Mouse (Mus musculus) kidney, adult 2 months (tissue): ENCODE measurements around the gene Nectin1. TPM values are rescaled to one million over a fixed set of nuclear protein-coding genes. Genes with fewer than 3 reads are reported as not detected.

ENCODE experiments used
- DNase-seq: peaks from one replicate; pipeline ENCODE4 v3.0.0; 2021
- H3K27ac ChIP-seq: fragments of 200-500 bp; 2 replicates; pipeline ENCODE4 v1.5.1; 2012; ENCODE audit warnings: low read depth, low read length, control low read depth, inconsistent platforms; ENCODE audit not compliant: insufficient read depth
- H3K27me3 ChIP-seq: fragments of 200-500 bp; replicated peaks from 2 replicates; pipeline ENCODE4 v1.6.1; 2012; ENCODE audit warnings: mild to moderate bottlenecking, moderate library complexity, low read length, inconsistent platforms; ENCODE audit not compliant: control insufficient read depth, insufficient read depth
- H3K36me3 ChIP-seq: fragments of 200-500 bp; 2 replicates; pipeline ENCODE4 v1.6.1; 2012; ENCODE audit warnings: mild to moderate bottlenecking, moderate library complexity, low read length, inconsistent platforms; ENCODE audit not compliant: control insufficient read depth, insufficient read depth
- H3K4me1 ChIP-seq: fragments of 200-500 bp; 2 replicates; pipeline ENCODE4 v1.6.1; 2011; ENCODE audit warnings: low read length; ENCODE audit not compliant: control insufficient read depth, insufficient read depth
- H3K4me3 ChIP-seq: fragments of 200-500 bp; 2 replicates; pipeline ENCODE4 v1.5.1; 2011; ENCODE audit warnings: mild to moderate bottlenecking, low read depth, low read length, control low read depth; ENCODE audit not compliant: insufficient read depth
- CTCF ChIP-seq: fragments of 200-500 bp; conservative IDR thresholded peaks from 2 replicates; pipeline ENCODE4 v1.5.1; 2011; ENCODE audit warnings: low read depth, mild to moderate bottlenecking, control low read depth, low read length, moderate library complexity, mixed read lengths; ENCODE audit not compliant: insufficient read depth, insufficient read length
- POLR2A ChIP-seq: fragments of 200-500 bp; IDR thresholded peaks from one replicate; pipeline ENCODE4 v1.6.1; 2011; ENCODE audit warnings: low read depth, low read length, control low read depth
- WGBS: fragments of 180-500 bp; shearing (Covaris S2); methylation state at CpG from one replicate; pipeline ENCODE4 v1.1.7; 2018; 5-methylcytosine and 5-hydroxymethylcytosine counted together
- polyA plus RNA-seq: library from polyadenylated mRNA; depleted of rRNA; stranded (reverse); fragments of >200 nt; gene quantifications from 2 replicates; pipeline ENCODE4 v1.2.3, GENCODE M21; 2012

Nectin1 gene
- polyA plus RNA-seq, 1 experiment: 26.5 TPM

DNA sequence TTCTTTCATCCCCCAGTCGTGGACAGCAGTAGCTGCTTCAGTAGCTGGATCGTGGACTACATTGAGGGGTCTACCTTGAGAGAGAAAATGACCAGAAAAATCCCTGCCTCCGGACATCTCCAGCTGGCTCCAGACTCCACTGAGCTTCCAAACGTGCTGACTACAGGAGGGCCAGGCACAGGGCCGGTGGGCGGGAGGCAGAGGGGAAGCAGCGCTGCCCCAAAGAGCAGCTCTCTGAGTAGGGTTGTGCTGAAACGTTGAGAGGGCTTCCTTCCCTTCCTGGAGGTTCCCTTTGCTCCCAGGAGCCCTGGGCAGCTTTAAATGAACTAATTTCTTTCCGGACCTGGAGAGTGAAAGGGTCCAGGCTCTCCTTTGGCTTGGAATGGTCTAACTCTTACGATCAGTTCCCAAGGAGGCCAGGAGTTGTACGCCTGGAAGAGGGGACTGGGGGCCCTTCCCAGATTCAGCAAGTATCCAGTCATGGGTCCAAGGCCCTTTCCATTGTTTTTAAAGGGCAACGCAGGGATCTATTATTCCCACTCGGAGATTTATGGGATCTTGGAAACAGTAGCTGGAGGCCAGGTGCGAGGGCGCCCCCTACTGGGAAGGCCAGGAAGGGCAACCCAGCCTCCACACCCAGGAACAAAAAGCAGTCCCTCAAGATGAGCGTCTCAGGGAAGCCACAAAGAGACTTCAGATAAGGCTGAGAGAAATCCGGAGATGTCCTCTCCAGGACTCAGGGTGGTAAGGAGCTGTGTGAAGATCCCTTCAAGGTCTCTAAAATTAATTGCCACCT, 102.1 kb downstream of the Nectin1 start:
- no peaks in the 10 kb centered on the region for H3K36me3 ChIP-seq
- no peaks in the 10 kb centered on the region for H3K27me3 ChIP-seq
- WGBS: 14% methylated on average over 17 of the region's 17 CpGs
- H3K4me3 ChIP-seq: no peak overlapping the region
- H3K27ac ChIP-seq: no peak overlapping the region
- no peaks in the 10 kb centered on the region for H3K4me1 ChIP-seq
- DNase-seq: peak; percentile 28
- TF ChIP-seq CTCF (peak; percentile 77), POLR2A (no peak)

DNA sequence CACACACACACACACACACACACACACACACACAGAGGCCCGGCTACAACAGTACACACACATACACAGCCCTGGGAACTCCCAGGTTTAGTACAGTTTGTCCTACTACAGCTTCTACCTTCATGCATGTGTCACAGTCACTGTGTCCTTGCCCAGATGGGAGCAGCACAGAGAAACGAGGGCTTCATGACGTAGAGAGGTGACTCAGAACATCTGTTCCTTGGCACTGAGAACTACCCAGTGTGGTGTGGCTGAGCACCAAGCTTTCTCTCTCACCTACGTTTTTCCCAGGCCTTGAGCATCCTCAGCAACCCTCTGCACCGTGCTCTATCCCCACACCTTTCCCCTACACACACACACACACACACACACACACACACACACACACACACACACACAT, 104.1 kb downstream of the Nectin1 start:
- no peak overlapping the region for H3K4me3 ChIP-seq
- H3K27ac ChIP-seq: no peak overlapping the region
- H3K27me3 ChIP-seq: no peaks in the 10 kb centered on the region
- no peak for DNase-seq
- TF ChIP-seq POLR2A: no peak
- TF ChIP-seq CTCF: no peak
- 67% methylated on average over 5 of the region's 5 CpGs for WGBS
- H3K4me1 ChIP-seq: no peaks in the 10 kb centered on the region
- H3K36me3 ChIP-seq: no peaks in the 10 kb centered on the region

DNA sequence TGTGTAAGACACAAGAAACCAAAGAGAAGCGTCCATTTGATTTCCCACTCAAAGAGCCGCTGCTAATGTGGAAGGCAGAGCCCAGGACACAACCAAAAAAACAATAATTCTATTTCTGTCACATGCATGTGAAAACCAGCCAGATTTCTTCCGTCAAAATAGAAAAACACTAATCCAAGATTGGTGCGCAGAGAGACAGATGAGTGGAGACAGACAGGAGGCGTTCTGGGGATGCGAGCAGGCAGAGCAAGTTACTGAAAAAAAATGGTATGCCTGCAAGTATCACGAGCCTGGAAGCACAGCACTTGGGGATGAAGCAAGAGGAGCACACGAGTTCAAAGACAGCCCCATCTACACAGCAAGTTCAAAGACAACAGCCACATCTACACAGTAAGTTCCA, 106.5 kb downstream of the Nectin1 start:
- 62% methylated on average over 8 of the region's 8 CpGs for WGBS
- Histone ChIP-seq H3K27me3 (no peaks in the 10 kb centered on the region), H3K27ac (no peak overlapping the region), H3K36me3 (no peaks in the 10 kb centered on the region), H3K4me3 (no peak overlapping the region), H3K4me1 (no peaks in the 10 kb centered on the region)
- TF ChIP-seq POLR2A (no peak), CTCF (no peak)
- DNase-seq: no peak

DNA sequence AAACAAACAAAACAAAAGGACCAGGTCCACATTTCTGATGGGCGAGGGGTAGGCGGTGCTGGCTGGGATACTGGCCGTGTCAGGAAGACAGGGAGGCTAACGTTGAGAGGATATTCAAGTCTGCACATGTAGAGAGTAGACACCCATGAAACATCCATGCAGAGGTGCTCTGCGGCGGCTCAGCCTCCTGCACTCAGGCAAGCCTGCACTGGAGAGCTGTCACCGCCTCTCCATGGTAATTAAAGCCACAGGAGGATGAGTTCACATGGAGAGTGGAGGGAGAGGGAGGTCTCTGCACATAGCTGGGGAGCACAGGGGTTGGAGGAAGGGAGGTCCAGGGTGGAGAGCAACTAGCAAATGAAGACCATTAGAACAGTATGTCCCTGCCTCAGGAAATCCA, 107.4 kb downstream of the Nectin1 start:
- no peak overlapping the region for H3K4me3 ChIP-seq
- no peak for DNase-seq
- WGBS: 71% methylated on average over 7 of the region's 7 CpGs

DNA sequence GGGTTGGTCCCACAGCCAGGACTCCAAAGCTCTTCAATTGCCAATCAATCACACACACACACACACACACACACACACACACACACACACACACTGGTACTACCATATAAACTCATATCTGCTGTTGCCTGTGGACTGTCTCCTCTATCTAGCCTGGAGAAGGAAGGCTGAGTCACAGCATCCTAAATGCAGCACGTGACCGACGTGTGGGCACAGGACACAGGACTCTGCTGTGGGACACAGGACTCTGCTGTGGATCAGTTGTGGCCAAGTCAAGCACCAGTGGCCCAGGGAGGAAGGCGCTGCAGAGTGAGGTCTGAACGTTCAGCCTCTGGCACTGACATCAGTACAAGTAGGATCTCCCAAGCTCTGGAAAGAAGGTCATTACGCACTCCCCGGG, 112.1 kb downstream of the Nectin1 start:
- TF ChIP-seq POLR2A (no peak), CTCF (no peak)
- Histone ChIP-seq H3K4me1 (no peaks in the 10 kb centered on the region), H3K27me3 (no peaks in the 10 kb centered on the region), H3K4me3 (no peak overlapping the region), H3K36me3 (no peaks in the 10 kb centered on the region), H3K27ac (no peak overlapping the region)
- no peak for DNase-seq
- 86% methylated on average over 7 of the region's 7 CpGs for WGBS

More for the DNA sequence above, 107.4 kb downstream of the Nectin1 start:
- Histone ChIP-seq H3K36me3 (no peaks in the 10 kb centered on the region), H3K4me1 (no peaks in the 10 kb centered on the region), H3K27ac (no peak overlapping the region), H3K27me3 (no peaks in the 10 kb centered on the region)
- no peak for TF ChIP-seq CTCF
- no peak for TF ChIP-seq POLR2A
